Mouse (Mus musculus): ENCODE results near the gene Smg9.
A peak's percentile ranks its signal among the peaks of the same experiment; 100 is the strongest.
"Not testable (repeated sequence)": the region's sequence is repeated elsewhere in the genome, so short reads cannot be mapped to it uniquely, and the experiment has no call there.

Smg9 gene

DNA sequence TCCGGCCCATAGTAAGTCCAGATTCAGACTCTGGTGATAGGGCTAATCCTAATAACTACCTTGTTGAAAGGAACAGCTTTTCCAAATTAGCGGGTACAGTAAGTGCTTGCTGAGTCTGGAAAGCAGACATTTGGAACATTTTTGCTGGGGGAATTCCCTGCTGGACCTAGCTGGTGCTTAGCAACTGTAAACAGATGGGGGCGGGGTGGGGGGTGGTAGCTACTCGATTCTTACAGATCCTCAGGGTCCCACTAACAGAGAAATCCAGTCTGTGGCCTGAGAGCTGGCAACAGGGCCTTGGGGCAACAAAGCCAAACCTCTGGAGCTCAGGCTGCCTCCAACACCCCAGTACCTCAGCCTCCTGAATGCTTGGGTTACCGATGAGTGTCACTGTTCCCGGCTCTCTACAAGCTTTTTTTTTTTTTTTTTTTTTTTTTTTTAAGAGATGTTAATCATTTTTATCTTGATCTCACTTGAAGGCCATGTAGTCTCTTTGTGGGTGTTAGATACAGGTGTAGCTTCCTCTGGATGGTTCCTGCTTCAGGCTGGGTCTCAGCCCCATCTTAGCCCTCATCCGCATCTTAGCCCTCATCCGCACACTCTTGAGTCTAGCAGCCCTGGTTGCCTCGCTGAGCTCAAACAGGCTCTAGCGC, 21.2 kb upstream of the Smg9 start:
- no peak for DNase-seq

DNA sequence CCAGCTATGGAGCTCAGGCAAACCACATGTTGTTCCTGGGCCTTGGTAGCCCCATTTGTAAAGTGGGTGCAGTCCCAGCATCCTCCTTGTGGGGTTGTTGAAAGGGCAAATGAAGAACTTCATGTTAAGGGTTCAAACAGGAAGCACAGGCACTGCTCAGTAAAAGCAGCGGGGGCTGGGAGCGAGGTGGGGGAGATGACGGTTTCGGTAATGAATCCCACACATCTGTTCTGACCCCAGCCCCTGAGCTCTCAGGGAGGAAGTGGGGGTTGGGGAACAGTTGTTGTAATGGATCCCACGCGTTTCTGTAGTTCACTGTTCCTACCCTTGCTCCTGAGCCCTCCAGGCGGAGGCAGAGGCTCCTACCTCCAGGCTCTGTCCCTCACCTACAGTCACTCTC, 19.5 kb upstream of the Smg9 start:
- DNase-seq = peak; percentile 58

DNA sequence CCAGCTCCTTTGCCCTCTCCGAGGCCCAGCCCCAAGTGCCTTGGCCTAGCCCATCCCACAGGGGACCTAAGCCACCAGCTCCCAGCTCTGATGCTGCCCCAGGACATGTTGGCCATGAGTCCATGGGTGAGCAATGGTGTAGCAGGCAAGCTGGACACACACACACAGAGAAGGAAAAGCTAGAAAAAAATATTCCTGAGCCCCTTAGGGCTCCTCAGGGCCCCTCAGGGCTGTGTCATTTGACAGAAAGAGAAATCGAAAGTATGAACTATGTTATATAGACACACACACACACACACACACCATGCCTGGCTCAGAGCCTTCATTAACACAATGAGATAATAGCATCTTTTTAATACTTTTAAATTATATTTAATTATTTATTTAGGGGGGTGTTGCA, 19.0 kb upstream of the Smg9 start:
- DNase-seq = peak in 1 of 2 experiments; percentile 23

DNA sequence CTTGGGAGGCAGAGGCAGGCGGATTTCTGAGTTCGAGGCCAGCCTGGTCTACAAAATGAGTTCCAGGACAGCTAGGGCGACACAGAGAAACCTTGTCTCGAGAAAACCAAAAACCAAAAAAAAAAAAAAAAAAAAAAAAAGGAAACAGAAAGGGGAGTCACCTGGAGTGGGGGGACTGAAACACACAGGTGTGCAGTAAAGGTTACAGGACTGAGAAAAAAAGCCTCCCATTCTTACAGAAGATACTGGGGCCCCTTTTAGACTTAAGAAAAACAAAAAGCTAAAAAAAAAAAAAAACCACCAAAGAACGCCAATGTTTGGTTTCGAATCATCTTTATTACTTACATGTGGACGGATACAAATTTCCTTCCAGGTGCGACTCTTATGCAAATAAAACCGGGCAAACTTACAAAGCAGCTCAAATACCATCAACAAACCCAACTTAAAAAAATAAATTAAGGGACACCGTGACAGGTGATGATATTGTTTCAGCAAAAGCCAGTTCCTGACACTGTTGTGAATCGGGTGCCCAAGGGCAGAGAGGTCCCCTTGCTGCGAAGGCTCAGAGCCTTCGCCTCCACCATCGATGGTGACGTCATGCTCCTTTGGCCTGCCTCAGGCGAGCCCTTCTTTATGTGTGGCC, 16.6 kb upstream of the Smg9 start:
- no peak for DNase-seq

DNA sequence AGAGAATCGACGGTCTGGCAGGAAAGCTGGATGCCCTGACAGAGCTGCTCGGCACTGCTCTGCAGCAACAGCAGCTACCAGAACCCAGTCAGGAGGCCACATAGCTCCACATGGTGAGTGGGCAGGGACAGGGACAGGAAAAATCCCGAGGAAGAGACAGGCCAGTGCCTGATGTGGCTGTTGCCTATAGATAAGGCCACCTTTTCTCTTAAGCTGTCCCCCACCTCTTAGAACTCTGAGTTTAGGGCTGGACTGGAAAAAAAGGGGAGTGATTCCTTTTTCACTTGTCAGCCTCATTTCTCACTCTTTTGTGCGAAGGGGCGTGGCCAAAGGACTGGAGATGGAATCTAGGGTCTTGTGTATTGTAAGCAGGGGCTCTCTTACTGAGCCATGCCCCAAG, 15.3 kb upstream of the Smg9 start:
- DNase-seq = no peak

DNA sequence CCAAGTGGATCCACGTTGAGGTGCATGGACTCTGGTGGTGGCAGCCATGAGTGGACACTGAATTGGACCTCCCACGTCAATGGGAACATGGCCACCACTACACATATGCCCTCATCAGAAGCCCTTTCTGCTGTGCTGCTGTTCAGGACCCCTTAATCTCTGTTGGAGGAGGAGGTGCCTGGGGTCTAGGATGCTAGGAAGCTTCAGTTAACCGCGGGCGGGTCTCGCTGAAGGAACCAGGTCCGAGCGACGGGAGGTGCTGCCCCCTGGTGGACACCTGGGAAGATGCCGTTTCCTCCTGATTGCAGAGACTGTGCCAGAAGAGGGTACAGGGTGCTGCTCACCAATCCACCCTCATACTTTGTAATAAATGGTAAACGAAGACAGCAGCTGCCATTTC, 14.6 kb upstream of the Smg9 start:
- peak; percentile 90 to 91 for DNase-seq

DNA sequence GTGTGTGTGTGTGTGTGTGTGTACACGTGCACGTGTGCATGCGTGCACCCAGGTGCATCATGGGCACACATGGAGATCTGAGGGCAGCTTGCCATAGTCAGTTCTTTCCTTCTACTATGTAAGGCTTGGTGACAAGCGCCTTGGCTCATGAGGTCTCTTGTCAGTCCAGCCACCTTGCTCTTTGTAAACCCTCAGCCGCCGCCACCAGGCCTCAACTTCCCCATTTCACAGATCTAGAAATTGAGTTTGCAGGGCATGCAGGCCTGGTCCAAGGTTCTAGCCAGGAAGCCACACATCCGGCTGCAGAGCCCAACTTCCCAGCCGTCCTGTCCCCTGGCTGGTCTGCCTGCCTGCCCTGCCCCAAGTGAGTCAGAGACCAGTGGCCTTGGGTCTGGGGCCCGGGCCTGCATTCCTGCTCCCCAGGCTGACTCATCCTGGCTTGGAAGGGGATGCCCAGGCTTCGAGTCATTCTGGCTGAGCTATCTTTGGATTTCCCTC, 12.3 kb upstream of the Smg9 start:
- DNase-seq = no peak

DNA sequence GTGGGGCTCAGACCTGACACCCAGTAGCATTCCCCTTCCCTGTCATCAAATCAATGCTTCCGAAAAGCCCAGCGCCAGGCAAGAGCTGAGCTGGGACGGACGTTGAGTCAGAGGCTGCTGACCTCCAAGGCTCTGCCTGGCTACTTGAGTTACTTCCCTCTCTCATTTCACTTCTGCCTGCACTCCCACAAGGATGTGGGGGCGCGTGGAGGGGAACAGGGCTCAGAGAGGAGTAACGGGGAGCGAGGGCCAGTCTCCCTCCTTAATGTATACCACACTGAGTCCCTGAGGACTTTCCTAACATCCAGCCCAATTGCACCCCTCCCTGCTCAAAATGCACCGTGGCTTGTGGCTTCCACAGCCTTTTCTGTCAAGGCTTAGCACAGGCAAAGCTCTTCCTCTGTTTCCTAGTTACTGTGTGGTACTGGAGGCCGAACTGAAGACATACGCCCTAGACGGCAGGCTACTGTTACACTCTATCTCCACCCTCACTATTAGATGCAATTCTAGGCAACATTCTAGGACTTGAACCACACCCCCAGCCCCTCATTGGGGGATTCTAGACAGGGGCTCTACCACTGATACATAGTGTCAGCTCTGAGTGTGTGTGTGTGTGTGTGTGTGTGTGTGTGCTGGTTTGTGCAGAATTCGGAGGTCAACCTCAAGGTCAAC, 9.8 kb upstream of the Smg9 start:
- no peak for DNase-seq

DNA sequence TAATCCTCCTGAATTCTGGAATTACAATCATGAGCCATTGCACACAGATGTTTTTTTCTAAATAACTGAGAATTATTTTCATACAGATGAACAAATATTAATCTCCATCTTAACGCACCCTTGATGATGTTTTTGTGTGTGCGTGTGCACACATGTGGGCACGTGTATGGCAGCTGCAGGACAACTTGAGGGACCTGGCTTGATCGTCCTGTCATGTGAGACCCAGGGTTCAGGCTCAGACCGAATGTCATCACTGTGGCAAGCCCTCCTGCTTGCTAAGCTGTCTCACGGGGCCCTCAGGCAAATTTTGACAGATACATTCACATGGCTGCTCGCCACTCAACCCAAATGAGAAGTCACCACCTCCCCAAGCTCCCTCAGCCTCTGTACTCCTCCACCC, 8.9 kb upstream of the Smg9 start:
- DNase-seq = no peak

DNA sequence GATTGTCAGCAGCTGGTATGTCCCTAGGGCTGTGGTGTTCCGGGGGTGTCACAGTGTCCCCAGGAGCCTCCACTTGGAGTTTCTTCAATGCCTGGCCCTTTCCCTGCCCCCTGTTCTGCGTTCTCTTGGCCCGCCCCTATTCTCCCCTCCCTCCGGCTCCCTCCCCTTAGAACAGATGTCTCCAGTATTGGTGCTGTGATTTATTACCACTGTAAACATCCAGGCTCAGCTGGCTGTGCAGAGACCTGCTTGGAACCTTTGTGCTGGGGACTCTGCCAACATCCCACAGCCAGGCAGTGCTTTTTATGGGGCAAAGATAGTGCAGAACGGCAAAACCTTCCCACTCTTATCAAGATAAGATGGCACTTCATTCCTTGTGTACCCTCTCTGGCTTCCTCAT, 8.3 kb upstream of the Smg9 start:
- no peak for DNase-seq

DNA sequence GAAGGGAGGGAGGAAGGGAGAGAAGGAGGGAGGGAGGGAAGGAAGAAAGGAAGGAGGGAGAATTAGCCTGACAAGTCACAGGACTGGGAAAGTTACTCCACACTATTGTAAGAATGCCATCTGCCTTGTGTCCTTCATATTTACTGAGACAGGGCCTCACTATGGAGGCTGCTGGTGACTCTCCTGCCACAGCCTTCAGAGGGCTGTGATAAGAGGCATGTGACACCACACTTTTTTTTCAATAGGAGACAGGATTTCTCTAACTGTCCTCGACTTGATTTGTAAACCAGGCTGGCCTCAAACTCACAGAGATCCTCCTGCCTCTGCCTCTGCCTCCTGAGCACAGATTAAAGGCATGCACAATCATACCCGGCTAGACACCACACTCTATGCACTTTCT, 7.7 kb upstream of the Smg9 start:
- DNase-seq = no peak

DNA sequence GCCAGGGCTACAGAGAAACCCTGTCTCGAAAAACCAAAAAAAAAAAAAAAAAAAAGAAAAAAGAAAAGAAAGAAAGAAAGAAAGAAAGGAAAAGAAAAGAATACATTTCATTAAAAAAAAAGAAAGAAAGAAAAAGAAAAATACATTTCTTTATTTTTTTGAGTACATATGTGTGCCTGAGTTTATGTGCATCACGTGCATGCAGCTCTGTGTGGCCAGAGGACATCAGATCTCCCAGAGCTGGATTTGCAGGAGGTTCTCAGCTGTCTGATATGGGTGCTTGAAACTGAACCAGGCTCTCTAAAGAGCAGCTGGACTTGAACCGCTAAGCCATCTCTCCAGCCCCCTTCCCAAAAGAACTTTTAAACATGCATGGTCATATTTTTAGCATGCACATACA, 5.4 kb upstream of the Smg9 start:
- no peak for DNase-seq

DNA sequence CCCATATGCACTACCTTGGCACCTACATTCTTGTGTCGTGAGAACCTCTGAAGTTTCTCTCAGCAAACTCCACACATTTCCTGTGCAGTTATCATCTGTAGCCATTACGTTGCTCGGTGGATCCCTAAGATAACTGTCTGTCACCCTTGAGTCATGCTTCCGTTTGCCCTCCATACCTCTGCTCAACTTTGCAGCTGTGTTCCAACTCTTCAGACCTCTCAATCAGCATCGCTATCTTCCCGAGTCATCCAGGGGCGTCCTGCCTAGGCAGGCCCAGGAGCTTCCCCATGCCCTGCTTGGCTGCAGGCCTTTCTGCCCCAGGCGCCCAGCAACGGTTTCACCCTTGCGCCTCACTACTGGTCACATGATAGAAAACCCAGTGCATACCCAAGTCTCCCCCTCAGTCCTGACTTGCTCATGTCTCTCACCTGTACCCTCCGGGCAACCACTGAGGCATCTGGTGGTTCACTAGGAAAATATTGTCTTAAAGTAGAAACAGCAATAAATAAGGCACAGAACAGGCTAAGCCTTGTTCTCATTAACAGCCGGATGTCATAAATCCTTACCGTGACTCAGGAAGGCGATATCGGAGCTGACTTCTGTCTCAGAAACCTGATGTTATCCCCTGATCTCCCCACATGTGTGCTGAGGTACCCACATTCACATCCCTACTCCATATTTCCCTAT, 4.8 kb upstream of the Smg9 start:
- DNase-seq = no peak

DNA sequence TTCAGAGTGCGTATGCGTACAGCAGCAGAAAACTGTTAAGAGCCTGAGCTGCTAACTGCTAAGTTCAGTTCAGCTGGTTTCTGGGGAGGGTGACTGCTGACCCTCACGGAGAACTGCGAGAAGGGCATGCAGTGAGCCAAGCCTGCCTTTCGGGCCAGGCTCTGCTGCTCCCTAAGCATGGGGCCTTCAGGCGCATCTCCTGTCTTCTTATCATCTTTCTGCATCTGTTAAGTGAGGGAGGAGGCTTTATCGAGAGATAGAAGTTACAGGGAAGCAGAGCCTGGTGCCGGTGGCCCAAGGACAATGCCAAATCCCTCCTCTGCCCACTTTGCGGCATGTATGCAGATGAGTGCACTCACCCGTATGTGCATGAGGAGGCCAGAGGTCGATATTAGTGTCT, 2.6 kb upstream of the Smg9 start:
- DNase-seq = no peak

DNA sequence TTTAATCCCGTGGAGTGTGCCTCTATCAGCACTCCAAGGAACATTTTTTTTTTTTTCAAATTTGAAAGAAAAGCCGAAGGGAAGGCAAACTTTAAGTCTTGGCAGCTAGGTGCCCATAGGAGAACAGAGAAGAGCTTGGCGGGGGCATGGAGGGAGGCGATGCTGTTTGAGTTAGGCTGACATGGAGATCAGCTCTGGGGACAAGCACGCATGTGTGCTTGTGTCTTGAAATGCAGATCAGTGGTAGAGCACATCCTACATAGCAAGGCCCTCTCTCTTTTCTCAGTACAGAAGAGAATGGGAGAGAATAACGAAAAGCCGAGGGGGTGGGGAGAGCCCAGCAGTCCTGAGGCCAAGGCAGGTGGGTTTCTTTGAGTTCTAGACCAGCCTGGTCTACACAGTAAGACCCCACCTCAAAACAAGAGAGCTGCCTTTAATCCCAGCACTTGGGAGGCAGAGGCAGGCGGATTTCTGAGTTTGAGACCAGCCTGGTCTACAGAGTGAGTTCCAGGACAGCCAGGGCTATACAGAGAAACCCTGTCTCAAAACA, 980 bp upstream of the Smg9 start:
- DNase-seq = no peak

DNA sequence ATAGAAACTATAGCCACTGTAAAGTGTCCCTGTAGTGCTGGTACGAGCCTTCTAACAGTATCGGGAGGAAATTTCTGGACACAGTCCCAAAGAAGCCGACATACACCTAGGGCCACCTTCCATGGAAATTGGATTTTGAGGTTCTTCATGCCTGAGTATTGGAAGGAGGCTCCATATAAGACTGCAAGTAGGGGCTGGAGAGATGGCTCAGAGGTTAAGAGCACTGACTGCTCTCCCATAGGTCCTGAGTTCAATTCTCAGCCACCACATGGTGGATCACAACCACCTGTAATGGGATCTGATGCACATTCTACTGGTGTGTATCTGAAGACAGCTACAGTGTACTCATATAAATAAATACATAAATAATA, 648 bp downstream of the Smg9 start:
- no peak for DNase-seq

DNA sequence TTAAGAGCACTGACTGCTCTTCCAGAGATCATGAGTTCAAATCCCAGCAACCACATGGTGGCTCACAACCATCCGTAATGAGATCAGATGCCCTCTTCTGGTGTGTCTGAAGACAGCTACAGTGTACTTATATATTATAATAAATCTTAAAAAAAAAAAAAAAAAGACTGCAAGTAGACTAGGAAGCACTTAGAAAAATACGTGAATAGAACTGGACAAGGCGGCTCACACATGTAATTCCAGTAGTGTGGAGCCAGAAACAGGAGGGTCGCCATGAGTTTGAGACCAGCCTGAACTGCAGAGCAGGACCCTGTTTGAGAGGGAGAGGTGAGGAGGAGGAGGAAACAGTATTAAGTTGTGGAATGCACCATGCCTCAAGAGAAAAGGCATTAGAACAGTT, 1.1 kb downstream of the Smg9 start:
- DNase-seq = not testable (repeated sequence)

DNA sequence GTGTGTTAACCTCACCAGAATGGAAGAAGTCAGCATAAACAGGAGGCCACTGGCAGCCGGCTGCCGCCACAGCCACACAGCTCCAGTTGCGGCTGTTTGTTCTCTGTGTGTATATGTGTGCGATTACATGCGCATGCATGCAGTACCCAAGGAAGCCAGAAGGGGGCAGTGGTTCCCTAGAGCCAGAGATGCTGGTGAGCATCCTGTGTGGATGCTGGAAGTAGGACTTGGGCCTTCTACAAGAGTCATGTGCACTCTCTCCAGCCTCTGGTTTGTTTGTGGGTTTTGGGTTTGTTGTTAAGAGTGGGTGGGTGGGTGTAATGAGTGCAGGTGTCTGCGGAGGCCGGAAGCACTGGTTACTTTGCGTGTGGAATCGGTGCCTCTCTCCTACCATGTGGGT, 3.4 kb downstream of the Smg9 start:
- DNase-seq = peak; percentile 49 to 51

DNA sequence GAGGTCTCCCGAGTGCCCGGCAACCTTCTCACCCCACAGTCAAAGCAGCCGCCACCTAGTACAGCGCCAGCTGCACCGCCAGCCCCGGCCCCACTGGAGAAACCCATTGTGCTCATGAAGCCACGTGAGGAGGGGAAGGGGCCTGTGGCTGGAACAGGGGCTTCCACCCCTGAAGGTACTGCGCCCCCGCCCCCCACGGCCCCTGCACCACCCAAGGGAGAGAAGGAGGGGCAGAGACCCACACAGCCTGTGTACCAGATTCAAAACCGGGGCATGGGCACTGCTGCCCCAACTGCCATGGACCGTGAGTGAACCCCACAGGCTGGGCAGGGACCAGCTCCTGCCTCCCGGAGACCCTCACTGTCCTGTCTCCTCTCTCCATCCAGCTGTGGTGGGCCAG, 6.2 kb downstream of the Smg9 start:
- DNase-seq = no peak

DNA sequence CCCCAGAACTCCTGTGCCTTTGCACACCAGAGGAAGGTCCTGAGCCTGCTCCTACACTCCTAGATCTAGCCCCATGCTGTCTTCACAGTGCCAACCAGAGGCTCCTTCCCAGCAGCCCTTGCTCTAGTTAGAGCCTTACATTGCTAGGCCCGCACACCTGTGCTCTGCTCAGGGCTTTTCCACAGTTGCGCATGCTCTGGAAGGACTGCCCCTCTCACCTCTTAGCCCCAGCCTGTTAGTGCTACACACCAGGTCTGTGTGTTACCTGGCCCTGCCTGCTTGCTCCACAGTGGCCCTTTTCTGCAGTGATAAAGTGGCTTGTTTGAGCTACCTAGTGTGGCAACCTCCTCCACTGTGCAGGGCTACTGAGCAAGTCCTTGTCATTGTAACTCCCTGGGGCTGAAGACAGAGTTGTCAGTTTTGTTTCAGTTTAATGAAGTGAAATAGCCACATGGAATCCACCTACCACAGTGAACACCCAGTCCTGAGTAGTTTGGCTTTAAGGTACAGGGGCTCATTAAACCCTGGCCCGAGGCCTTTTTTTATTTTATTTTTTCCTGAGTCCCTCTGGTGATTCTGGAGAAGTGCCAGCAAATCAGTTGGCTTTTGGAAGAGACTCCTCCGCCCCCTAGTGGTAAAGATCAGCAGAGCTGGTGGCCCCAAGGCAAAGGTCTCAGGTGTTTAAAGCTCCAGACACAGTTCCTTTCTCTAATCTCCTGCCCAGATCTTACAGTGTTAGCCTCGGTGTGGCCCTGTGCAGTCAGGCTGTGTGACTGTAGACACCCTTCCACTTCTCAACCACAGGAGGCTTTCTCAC, 7.3 kb downstream of the Smg9 start:
- peak; percentile 75 to 77 for DNase-seq

DNA sequence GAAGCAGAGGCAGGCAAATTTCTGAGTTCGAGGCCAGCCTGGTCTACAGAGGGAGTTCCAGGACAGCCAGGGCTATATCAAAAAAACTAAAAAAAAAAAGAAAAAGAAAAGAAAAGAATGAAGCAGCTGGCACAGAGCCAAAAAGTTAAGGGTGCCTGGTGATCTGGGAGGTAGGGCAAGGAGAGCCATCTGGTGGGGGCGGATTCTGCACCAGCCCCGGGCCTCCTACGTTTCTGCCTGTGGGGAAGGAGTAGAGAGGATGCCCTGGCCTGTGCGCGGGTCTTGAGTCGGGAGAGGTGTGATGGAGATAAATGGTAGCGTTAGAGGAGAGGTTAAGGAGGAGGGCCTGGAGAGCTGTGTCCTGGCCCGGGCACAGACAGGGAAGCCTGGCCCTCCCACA, 8.8 kb downstream of the Smg9 start:
- no peak for DNase-seq

DNA sequence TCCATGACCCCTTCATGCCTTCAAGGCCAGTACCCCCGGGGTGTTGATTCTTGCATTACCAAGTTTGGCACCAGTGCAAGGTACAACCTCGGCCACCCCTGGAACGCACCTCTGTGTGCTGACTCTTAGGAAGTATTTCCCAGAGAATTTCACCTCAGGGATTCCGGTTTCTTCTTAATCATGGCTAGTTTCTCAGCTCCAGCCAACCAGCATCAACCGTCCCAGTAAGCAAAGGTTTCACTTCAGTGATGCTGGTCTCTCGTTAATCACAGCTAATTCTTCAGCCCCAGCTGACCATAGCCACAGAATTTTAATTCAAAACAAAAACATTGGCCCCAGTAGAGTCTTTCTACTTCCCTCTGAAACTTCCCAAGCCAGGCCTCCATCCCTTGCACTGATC, 10.7 kb downstream of the Smg9 start:
- DNase-seq = no peak

DNA sequence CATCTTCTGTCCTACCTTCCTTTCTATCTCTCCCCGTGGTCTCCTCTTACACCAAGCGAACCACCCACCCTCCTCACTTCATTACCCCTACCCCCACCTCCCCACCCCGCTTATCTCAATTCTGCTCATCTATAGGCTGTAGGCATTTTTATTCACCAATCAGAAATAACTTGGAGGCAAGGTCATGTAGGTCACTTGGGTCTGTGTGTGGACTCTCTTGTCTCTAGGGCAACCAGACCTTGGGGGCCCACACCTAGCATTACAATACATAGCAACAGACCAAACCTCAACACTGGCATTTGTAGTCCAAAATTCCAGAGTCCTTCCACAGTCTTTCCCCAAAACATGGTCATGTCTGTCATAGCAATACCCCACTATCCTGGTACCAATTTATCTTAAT, 11.4 kb downstream of the Smg9 start:
- DNase-seq = no peak

All from B cell, adult 2 months (primary cell).